Mouse (Mus musculus) CH12.LX (cell line): Measurements from ENCODE around the gene Car3. TPM values are rescaled to one million over a fixed set of nuclear protein-coding genes. Genes with fewer than 3 reads are reported as not detected.

ENCODE experiments used
- DNase-seq: peaks from one replicate; pipeline ENCODE4 v3.0.0-alpha.2; 2013; ENCODE audit errors: extremely low read depth
- H3K27ac ChIP-seq: 2 replicates; pipeline ENCODE4 v1.5.1; 2012; ENCODE audit warnings: low read depth, mild to moderate bottlenecking, control low read depth, moderate library complexity; ENCODE audit not compliant: insufficient read depth
- H3K27me3 ChIP-seq: replicated peaks from 2 replicates; pipeline ENCODE3; 2012; ENCODE audit warnings: inconsistent platforms
- H3K36me3 ChIP-seq, 2 experiments: replicated peaks in 1 of 2; 2 replicates each; pipeline versions ENCODE3 to v1.6.1; 2012; ENCODE audit warnings: inconsistent platforms in 1 of 2, low read length in 1 of 2, mild to moderate bottlenecking in 1 of 2, mixed read lengths in 1 of 2, moderate library complexity in 1 of 2; ENCODE audit not compliant: control insufficient read depth in 1 of 2, insufficient read depth in 1 of 2
- H3K4me1 ChIP-seq, 2 experiments: 2 replicates each; pipeline ENCODE4 v1.6.1; 2012; ENCODE audit warnings: inconsistent platforms in 1 of 2, moderate library complexity in 1 of 2; ENCODE audit not compliant: insufficient read depth in 2 of 2, control insufficient read depth in 1 of 2
- H3K4me2 ChIP-seq: 2 replicates; pipeline ENCODE4 v1.6.1; 2012; ENCODE audit warnings: low read depth, mild to moderate bottlenecking, control low read depth; ENCODE audit not compliant: poor library complexity, insufficient read depth, severe bottlenecking
- H3K4me3 ChIP-seq, 3 experiments: fragments of 150-350 bp in 1 of 3; sonication (generic) in 1 of 3; replicated peaks in 1 of 3; 2 replicates each; pipeline versions ENCODE3 to v1.5.1; 2011 to 2012; ENCODE audit warnings: low read depth in 2 of 3, low read length in 2 of 3, mild to moderate bottlenecking in 2 of 3, moderate library complexity in 2 of 3, control low read depth in 1 of 3, improper control_type of control experiment in 1 of 3, inconsistent platforms in 1 of 3, mixed read lengths in 1 of 3; ENCODE audit not compliant: poor library complexity in 1 of 3
- H3K79me2 ChIP-seq: replicated peaks from 2 replicates; pipeline ENCODE4 v1.6.1; 2012; ENCODE audit warnings: mild to moderate bottlenecking, moderate library complexity; ENCODE audit not compliant: control insufficient read depth, poor library complexity, insufficient read depth, severe bottlenecking; ENCODE audit errors: extremely low read depth
- H3K9ac ChIP-seq: 2 replicates; pipeline ENCODE4 v1.6.1; 2012; ENCODE audit warnings: low read depth, mild to moderate bottlenecking, control low read depth, moderate library complexity; ENCODE audit not compliant: insufficient read depth
- H3K9me3 ChIP-seq: replicated peaks from 2 replicates; pipeline ENCODE3; 2012; ENCODE audit warnings: low read length, inconsistent platforms, mixed read lengths
- BHLHE40 ChIP-seq: IDR thresholded peaks from 2 replicates; pipeline ENCODE4 v1.6.1; 2011; ENCODE audit warnings: mild to moderate bottlenecking, low read depth, low read length, improper control_type of control experiment
- CHD1 ChIP-seq: IDR thresholded peaks from 2 replicates; pipeline ENCODE4 v1.6.1; 2012; ENCODE audit warnings: low read depth, low read length, improper control_type of control experiment, inconsistent platforms
- CHD2 ChIP-seq: IDR thresholded peaks from 2 replicates; pipeline ENCODE4 v1.6.1; 2011; ENCODE audit warnings: low read length, improper control_type of control experiment
- CTCF ChIP-seq, 2 experiments: IDR thresholded peaks in 1 of 2; conservative IDR thresholded peaks in 1 of 2; 2 replicates each; pipeline ENCODE4 v1.5.1; 2011 to 2012; ENCODE audit warnings: low read depth in 2 of 2, low read length in 2 of 2, improper control_type of control experiment in 1 of 2, inconsistent platforms in 1 of 2, mild to moderate bottlenecking in 1 of 2, moderate library complexity in 1 of 2
- E2F4 ChIP-seq: IDR thresholded peaks from 2 replicates; pipeline ENCODE4 v1.6.1; 2011; ENCODE audit warnings: low read depth, low read length, improper control_type of control experiment; ENCODE audit not compliant: insufficient replicate concordance
- ELF1 ChIP-seq: IDR thresholded peaks from 2 replicates; pipeline ENCODE4 v1.6.1; 2014; ENCODE audit warnings: low read depth, mild to moderate bottlenecking, inconsistent platforms, low read length, improper control_type of control experiment
- EP300 ChIP-seq: IDR thresholded peaks from 2 replicates; pipeline ENCODE4 v1.6.1; 2011; ENCODE audit warnings: low read length, improper control_type of control experiment
- ETS1 ChIP-seq: conservative IDR thresholded peaks from 2 replicates; pipeline ENCODE4 v1.6.1; 2012; ENCODE audit warnings: low read depth, mild to moderate bottlenecking, inconsistent platforms, low read length, improper control_type of control experiment, moderate library complexity
- GABPA ChIP-seq: IDR thresholded peaks from 2 replicates; pipeline ENCODE4 v1.6.1; 2012; ENCODE audit warnings: low read depth, low read length, improper control_type of control experiment, inconsistent platforms; ENCODE audit not compliant: insufficient replicate concordance
- HCFC1 ChIP-seq: IDR thresholded peaks from 2 replicates; pipeline ENCODE4 v1.6.1; 2012; ENCODE audit warnings: low read depth, mild to moderate bottlenecking, inconsistent platforms, low read length, improper control_type of control experiment
- IRF4 ChIP-seq: IDR thresholded peaks from 2 replicates; pipeline ENCODE4 v1.6.1; 2014; ENCODE audit warnings: low read depth, mild to moderate bottlenecking, inconsistent platforms, low read length, improper control_type of control experiment
- JUND ChIP-seq: conservative IDR thresholded peaks from 2 replicates; pipeline ENCODE4 v1.6.1; 2011; ENCODE audit warnings: low read depth, low read length, improper control_type of control experiment
- KAT2A ChIP-seq: IDR thresholded peaks from 2 replicates; pipeline ENCODE4 v1.6.1; 2012; ENCODE audit warnings: low read length, improper control_type of control experiment, inconsistent platforms; ENCODE audit not compliant: insufficient replicate concordance
- MAFK ChIP-seq: IDR thresholded peaks from 2 replicates; pipeline ENCODE4 v1.6.1; 2011; ENCODE audit warnings: low read length, improper control_type of control experiment; ENCODE audit not compliant: insufficient replicate concordance
- MAX ChIP-seq: IDR thresholded peaks from 2 replicates; pipeline ENCODE4 v1.6.1; 2011; ENCODE audit warnings: low read length, improper control_type of control experiment
- MAZ ChIP-seq: IDR thresholded peaks from 2 replicates; pipeline ENCODE4 v1.6.1; 2012; ENCODE audit warnings: low read depth, mild to moderate bottlenecking, inconsistent platforms, low read length, improper control_type of control experiment, moderate library complexity
- MEF2A ChIP-seq: IDR thresholded peaks from 2 replicates; pipeline ENCODE4 v1.6.1; 2014; ENCODE audit warnings: low read depth, mild to moderate bottlenecking, inconsistent platforms, low read length, improper control_type of control experiment, borderline replicate concordance
- MYC ChIP-seq: IDR thresholded peaks from 2 replicates; pipeline ENCODE4 v1.6.1; 2011; ENCODE audit warnings: low read depth, mild to moderate bottlenecking, improper control_type of control experiment, low read length
- NELFE ChIP-seq: IDR thresholded peaks from 2 replicates; pipeline ENCODE4 v1.6.1; 2011; ENCODE audit warnings: low read depth, low read length, improper control_type of control experiment
- NRF1 ChIP-seq: IDR thresholded peaks from 2 replicates; pipeline ENCODE4 v1.6.1; 2014; ENCODE audit warnings: low read depth, mild to moderate bottlenecking, inconsistent platforms, low read length, improper control_type of control experiment, moderate library complexity
- PAX5 ChIP-seq: IDR thresholded peaks from 2 replicates; pipeline ENCODE4 v1.6.1; 2012; ENCODE audit warnings: low read length, inconsistent platforms, mixed read lengths
- POLR2A ChIP-seq: IDR thresholded peaks from 2 replicates; pipeline ENCODE4 v1.6.1; 2011; ENCODE audit warnings: low read depth, mild to moderate bottlenecking, improper control_type of control experiment, low read length
- POLR2AphosphoS2 ChIP-seq: IDR thresholded peaks from 2 replicates; pipeline ENCODE4 v1.6.1; 2011; ENCODE audit warnings: low read depth, low read length, improper control_type of control experiment
- RCOR1 ChIP-seq: conservative IDR thresholded peaks from 2 replicates; pipeline ENCODE4 v1.6.1; 2012; ENCODE audit warnings: low read depth, mild to moderate bottlenecking, inconsistent platforms, low read length, improper control_type of control experiment
- SIN3A ChIP-seq: IDR thresholded peaks from 2 replicates; pipeline ENCODE4 v1.6.1; 2012; ENCODE audit warnings: low read length, improper control_type of control experiment, inconsistent platforms
- SMC3 ChIP-seq: IDR thresholded peaks from 2 replicates; pipeline ENCODE4 v1.6.1; 2011; ENCODE audit warnings: low read depth, low read length, improper control_type of control experiment
- TBP ChIP-seq: conservative IDR thresholded peaks from 2 replicates; pipeline ENCODE4 v1.6.1; 2011; ENCODE audit warnings: low read depth, low read length, improper control_type of control experiment
- UBTF ChIP-seq: IDR thresholded peaks from 2 replicates; pipeline ENCODE4 v1.6.1; 2012; ENCODE audit warnings: low read depth, mild to moderate bottlenecking, inconsistent platforms, low read length, improper control_type of control experiment, moderate library complexity
- USF1 ChIP-seq: IDR thresholded peaks from 2 replicates; pipeline ENCODE4 v1.6.1; 2014; ENCODE audit warnings: low read depth, mild to moderate bottlenecking, inconsistent platforms, low read length, improper control_type of control experiment
- USF2 ChIP-seq: conservative IDR thresholded peaks from 2 replicates; pipeline ENCODE4 v1.6.1; 2011; ENCODE audit warnings: low read depth, low read length, improper control_type of control experiment
- ZMIZ1 ChIP-seq: IDR thresholded peaks from 2 replicates; pipeline ENCODE4 v1.6.1; 2012; ENCODE audit warnings: low read depth, mild to moderate bottlenecking, inconsistent platforms, low read length, improper control_type of control experiment
- ZNF384 ChIP-seq: IDR thresholded peaks from 2 replicates; pipeline ENCODE4 v1.6.1; 2012; ENCODE audit warnings: low read depth, low read length, improper control_type of control experiment, inconsistent platforms
- dilution Hi-C: fragments of 300-500 bp; cut with MboI; formaldehyde crosslinking; loops from 2 replicates; pipeline ENCODE4 v1.14.3; 2020; ENCODE audit warnings: low sequenced_read_pairs; ENCODE audit not compliant: extremely low pct_unique_long_range_greater_than_20kb, extremely low pct_ligation_motif_present
- in situ Hi-C: fragments of 300-500 bp; cut with MboI; formaldehyde crosslinking; loops from 3 replicates; pipeline ENCODE4 v1.14.3; 2019; ENCODE audit warnings: low sequenced_read_pairs, low pct_ligation_motif_present, low pct_unique_long_range_greater_than_20kb, mixed read lengths
- polyA plus RNA-seq: library from polyadenylated mRNA; unstranded; fragments of >175 nt; gene quantifications from 2 replicates; pipeline ENCODE4 v1.2.1, GENCODE M21; 2012; ENCODE audit warnings: low read depth; ENCODE audit not compliant: insufficient read length
- total RNA-seq, 2 experiments: library from RNA; depleted of rRNA; stranded (reverse); fragments of 300-350 nt in 1 of 2; fragments of >200 nt in 1 of 2; gene quantifications; 2 replicates each; pipeline ENCODE4 v1.2.3; 2012 to 2014

The Car3 gene
- total and polyA plus RNA-seq, 3 experiments = 0.27 to 0.97 TPM; not detected in 1

- H3K36me3 ChIP-seq = no peaks in the 10 kb centered on the region
- no peak for TF ChIP-seq E2F4
- TF ChIP-seq KAT2A = no peak
- no peak for TF ChIP-seq USF2
- TF ChIP-seq CTCF (conservative IDR thresholded peaks at IDR 0.05 in 1 of 2, IDR thresholded peaks at IDR 0.05 in 1 of 2; ENCODE audit: low read depth in 2 of 2, low read length in 2 of 2) = no peak
- no peak for TF ChIP-seq GABPA
- no peak for TF ChIP-seq HCFC1
- no peak for TF ChIP-seq ZMIZ1
- no peak for TF ChIP-seq MAX
- TF ChIP-seq POLR2AphosphoS2 = no peak
- TF ChIP-seq TBP = no peak
- TF ChIP-seq CHD2 = no peak
- 0 out of 2 replicates have a peak, but pooled peaks have one; percentile 13 for TF ChIP-seq IRF4
- TF ChIP-seq CHD1 = no peak
- TF ChIP-seq USF1 = no peak
- no peak for TF ChIP-seq MYC
- no peak for TF ChIP-seq MAZ
- no peak for TF ChIP-seq SIN3A
- no peak for TF ChIP-seq PAX5
- no peak for TF ChIP-seq POLR2A
- peak; percentile 87 for TF ChIP-seq MEF2A
- TF ChIP-seq SMC3 = no peak
- TF ChIP-seq ELF1 = no peak
- TF ChIP-seq UBTF = no peak
- no peak for TF ChIP-seq BHLHE40
- TF ChIP-seq JUND = no peak
- TF ChIP-seq ZNF384 = no peak
- TF ChIP-seq NRF1 = no peak
- no peak for TF ChIP-seq MAFK
- peak; percentile 47 for TF ChIP-seq ETS1
- no peak for TF ChIP-seq NELFE
- TF ChIP-seq RCOR1 = no peak
- TF ChIP-seq EP300 = peak; percentile 43
- TF ChIP-seq, all 38 proteins: peak for 4
- in situ Hi-C loops (no loop called here), dilution Hi-C loops (no loop called here)
- H3K9me3 ChIP-seq = no peaks in the 10 kb centered on the region
- no peaks in the 10 kb centered on the region for H3K27me3 ChIP-seq
- no peak overlapping the region for H3K27ac ChIP-seq
- H3K9ac ChIP-seq = no peak overlapping the region
- DNase-seq = peak; percentile 54
- H3K4me3 ChIP-seq = no peak overlapping the region
- H3K79me2 ChIP-seq = no peaks in the 10 kb centered on the region
- H3K4me1 ChIP-seq = peaks cover 4 to 26% of the 10 kb centered on the region in 2 experiments; a peak in 2 of 4 replicates
- peak overlapping the region; percentile 78 for H3K4me2 ChIP-seq
Measured at GRCm38 (mm10) chr3:14839466-14840118, 23.7 kb upstream of the Car3 start.
